Mouse (Mus musculus) cerebellum, adult 2 months (tissue): Measurements from ENCODE around the gene Myo18a. TPM values are rescaled to one million over a fixed set of nuclear protein-coding genes. Genes with fewer than 3 reads are reported as not detected.

ENCODE experiments used
- DNase-seq, 2 experiments: peaks; one replicate each; pipeline ENCODE4 v3.0.0; 2021
- H3K27ac ChIP-seq: fragments of 200-500 bp; 2 replicates; pipeline ENCODE4 v1.5.1; 2012; ENCODE audit warnings: low read length, control low read depth, inconsistent platforms; ENCODE audit not compliant: insufficient read depth
- H3K27me3 ChIP-seq: fragments of 200-500 bp; 2 replicates; pipeline ENCODE4 v1.6.1; 2012; ENCODE audit warnings: inconsistent platforms, mild to moderate bottlenecking, low read length, moderate library complexity; ENCODE audit not compliant: control insufficient read depth, insufficient read depth
- H3K4me1 ChIP-seq: fragments of 200-500 bp; 2 replicates; pipeline ENCODE4 v1.6.1; 2011; ENCODE audit warnings: low read length; ENCODE audit not compliant: control insufficient read depth, insufficient read depth
- H3K4me3 ChIP-seq: fragments of 200-500 bp; replicated peaks from 2 replicates; pipeline ENCODE3; 2011; ENCODE audit warnings: mild to moderate bottlenecking, low read depth, low read length, control low read depth; ENCODE audit not compliant: insufficient read depth
- CTCF ChIP-seq: fragments of 200-500 bp; IDR thresholded peaks from 2 replicates; pipeline ENCODE4 v1.5.1; 2011; ENCODE audit warnings: low read depth, mild to moderate bottlenecking, control low read depth, low read length, moderate library complexity, borderline replicate concordance; ENCODE audit not compliant: insufficient read depth
- POLR2A ChIP-seq: fragments of 200-500 bp; IDR thresholded peaks from 2 replicates; pipeline ENCODE4 v1.6.1; 2011; ENCODE audit warnings: low read length, control low read depth, borderline replicate concordance; ENCODE audit not compliant: insufficient read depth
- WGBS: fragments of 180-500 bp; shearing (Covaris S2); methylation state at CpG from one replicate; pipeline ENCODE4 v1.1.7; 2018; 5-methylcytosine and 5-hydroxymethylcytosine counted together
- polyA plus RNA-seq: library from polyadenylated mRNA; depleted of rRNA; stranded (reverse); fragments of >200 nt; gene quantifications from 2 replicates; pipeline ENCODE4 v1.2.3, GENCODE M21; 2012

Gene Myo18a
- polyA plus RNA-seq, 1 experiment = 62.1 TPM

- Histone ChIP-seq H3K27ac (no peak overlapping the region), H3K27me3 (no peaks in the 10 kb centered on the region), H3K4me3 (no peak overlapping the region), H3K4me1 (no peaks in the 10 kb centered on the region)
- WGBS = 63% methylated on average over 8 of the region's 8 CpGs
- TF ChIP-seq POLR2A (no peak), CTCF (no peak)
- DNase-seq = no peak
These were observed 122.2 kb downstream of the Myo18a start for GRCm38 (mm10) chr11:77885246-77885575.

- TF ChIP-seq CTCF (no peak), POLR2A (no peak)
- no peak for DNase-seq
- no peak overlapping the region for H3K4me3 ChIP-seq
- WGBS = 68% methylated on average over 17 of the region's 17 CpGs
- H3K4me1 ChIP-seq = peaks cover 3% of the 10 kb centered on the region; the same call in 1 of the 2 replicates
- no peak overlapping the region for H3K27ac ChIP-seq
- H3K27me3 ChIP-seq = no peaks in the 10 kb centered on the region
These were observed 124.4 kb downstream of the Myo18a start for GRCm38 (mm10) chr11:77887373-77887960.

- peaks cover 8% of the 10 kb centered on the region; the same call in 1 of the 2 replicates for H3K4me1 ChIP-seq
- no peak for DNase-seq
- H3K27me3 ChIP-seq = no peaks in the 10 kb centered on the region
- TF ChIP-seq POLR2A = no peak
- TF ChIP-seq CTCF = no peak
- WGBS = 95% methylated on average over 5 of the region's 5 CpGs
- H3K4me3 ChIP-seq = no peak overlapping the region
- no peak overlapping the region for H3K27ac ChIP-seq
These were observed 125.8 kb downstream of the Myo18a start for GRCm38 (mm10) chr11:77888846-77889245.

GRCm38 (mm10) chr11:77889484-77889883, 126.4 kb downstream of the Myo18a start:
- TF ChIP-seq CTCF (no peak), POLR2A (no peak)
- 42% methylated on average over 2 of the region's 2 CpGs for WGBS
- no peak for DNase-seq
- no peak overlapping the region for H3K4me3 ChIP-seq
- no peaks in the 10 kb centered on the region for H3K27me3 ChIP-seq
- H3K27ac ChIP-seq = no peak overlapping the region
- peaks cover 13% of the 10 kb centered on the region; the same call in 1 of the 2 replicates for H3K4me1 ChIP-seq

- TF ChIP-seq CTCF = no peak
- no peak for TF ChIP-seq POLR2A
These were observed 127.7 kb downstream of the Myo18a start for GRCm38 (mm10) chr11:77890648-77891258.

GRCm38 (mm10) chr11:77892883-77893282, 129.8 kb downstream of the Myo18a start:
- TF ChIP-seq CTCF (no peak), POLR2A (no peak)
- no peak for DNase-seq
- Histone ChIP-seq H3K4me1 (peaks cover 26% of the 10 kb centered on the region; the same call in 1 of the 2 replicates), H3K4me3 (no peak overlapping the region), H3K27ac (no peak overlapping the region), H3K27me3 (no peaks in the 10 kb centered on the region)
- WGBS = 62% methylated on average over 5 of the region's 5 CpGs

More at GRCm38 (mm10) chr11:77890648-77891258, 127.7 kb downstream of the Myo18a start:
- Histone ChIP-seq H3K27me3 (no peaks in the 10 kb centered on the region), H3K4me3 (no peak overlapping the region), H3K27ac (no peak overlapping the region), H3K4me1 (peaks cover 17% of the 10 kb centered on the region; the same call in 1 of the 2 replicates)
- DNase-seq = no peak
- 92% methylated on average over 2 of the region's 2 CpGs for WGBS

- no peak overlapping the region for H3K4me3 ChIP-seq
- H3K27ac ChIP-seq = peak overlapping the region; percentile 66
- TF ChIP-seq POLR2A (no peak), CTCF (no peak)
- H3K4me1 ChIP-seq = peaks cover 26% of the 10 kb centered on the region; the same call in 1 of the 2 replicates
- DNase-seq = no peak
- H3K27me3 ChIP-seq = no peaks in the 10 kb centered on the region
- 74% methylated on average over 6 of the region's 6 CpGs for WGBS
These were observed 130.2 kb downstream of the Myo18a start for GRCm38 (mm10) chr11:77893283-77893682.
